ENCODE assay signal across 8 mouse cellular contexts in genomic region chr9:122836790-122837189, GRCm38 (mm10). TPM values are rescaled to one million over a fixed set of nuclear protein-coding genes. Genes with fewer than 3 reads are reported as not detected.
DNase-seq lines count a peak whose midpoint lies in the region; ATAC-seq and TF ChIP-seq lines count a peak whose summit lies in the region.

No protein-coding gene starts in this region.

- DNase-seq in heart, adult 2 months, result peak; percentile 53 to 59
- no peak for DNase-seq in heart, postnatal 25 days (ENCODE audit: low spot score)
- peak; percentile 66 to 68 for DNase-seq in frontal cortex, postnatal 36 days (ENCODE audit: low spot score in 2 of 2)
- DNase-seq in kidney, postnatal 36 days, result peak; percentile 43 to 70
- peak; percentile 59 for DNase-seq in lung, postnatal 14 days
- peak; percentile 31 for DNase-seq in testis, postnatal 14 days (ENCODE audit: low spot score)

- 12% methylated on average over 6 of the region's 6 CpGs for WGBS in heart, adult 2 months

- no peak for ATAC-seq in CD4-positive, CD25-positive, alpha-beta regulatory T cell, adult 4 months

- no peaks in the 10 kb centered on the region for H3K27me3 ChIP-seq in heart, adult 2 months (ENCODE audit: control insufficient read depth, insufficient read depth, low read length)

- TF ChIP-seq EP300 in heart, adult 2 months (IDR thresholded peaks at IDR 0.05; ENCODE audit: insufficient read depth, low read depth, low read length), result no peak

- H3K79me2 ChIP-seq in heart, adult 2 months (replicated peaks; ENCODE audit: control insufficient read depth, insufficient read depth, low read length), result no peaks in the 10 kb centered on the region

- no peak overlapping the region for H3K4me3 ChIP-seq in heart, adult 2 months
- no peak overlapping the region for H3K4me3 ChIP-seq in brown adipose tissue, adult 24 weeks (ENCODE audit: insufficient read depth, low read depth, low read length)

- TF ChIP-seq POLR2A in heart, adult 2 months (IDR thresholded peaks at IDR 0.05; ENCODE audit: insufficient read depth, low read depth, low read length), result no peak

- peaks cover 6% of the 10 kb centered on the region for H3K36me3 ChIP-seq in heart, adult 2 months (ENCODE audit: control insufficient read depth, insufficient read depth, low read length)

- TF ChIP-seq CTCF in heart, adult 2 months (IDR thresholded peaks at IDR 0.05), result no peak

- H3K27ac ChIP-seq in heart, adult 2 months, result peak overlapping the region; percentile 23; the same call in 1 of the 2 replicates
- peak overlapping the region; percentile 40; the same call in 1 of the 2 replicates for H3K27ac ChIP-seq in brown adipose tissue, adult 24 weeks (replicated peaks; ENCODE audit: low read depth, low read length)

- intact Hi-C loops in heart, adult 2 months (cut with DNase I), result no loop called here
- intact Hi-C loops in heart, postnatal 25 days (cut with DNase I), result loop anchor here (10.0 kb wide), 1 partner anchor 102 kb away; no protein-coding TSS in a partner anchor

- no peak overlapping the region for H3K9ac ChIP-seq in heart, adult 2 months (ENCODE audit: low read depth, low read length)

- peaks cover 8% of the 10 kb centered on the region for H3K4me1 ChIP-seq in heart, adult 2 months (ENCODE audit: control insufficient read depth, insufficient read depth, low read length)
- no peaks in the 10 kb centered on the region for H3K4me1 ChIP-seq in brown adipose tissue, adult 24 weeks (ENCODE audit: control insufficient read depth, insufficient read depth, insufficient read length, low read length)

RNA-seq across cellular contexts. Expression of gene Gm35549, which starts 7.0 kb away (rescaled TPM):
- total RNA-seq in heart, adult 2 months (2021), result not detected
- polyA plus RNA-seq in heart, adult 2 months (2012; rRNA removed), result not detected in 2 replicates
- not detected for total RNA-seq in heart, postnatal 25 days (2021)
- polyA plus RNA-seq in brown adipose tissue, adult 24 weeks (2012; ENCODE audit: insufficient read depth, insufficient read length, missing spikeins), result not detected in 2 replicates
- polyA plus RNA-seq in CD4-positive, CD25-positive, alpha-beta regulatory T cell, adult 4 months (2017; shearing (Covaris generic)), result 1 to 10 TPM; 1.4 to 3.1 TPM

RNA-seq across cellular contexts. Expression of gene Zfp445, which starts 29.0 kb away (rescaled TPM):
- 100 to 1,000 TPM in 1 of 2 experiments, 10 to 100 TPM in 1; 64.6 to 100 TPM for total RNA-seq in heart, adult 2 months (2021)
- polyA plus RNA-seq in heart, adult 2 months (2012; rRNA removed), result 31.1 and 79.7 TPM in 2 replicates
- 10 to 100 TPM; 78.6 to 88.5 TPM for total RNA-seq in heart, postnatal 25 days (2021)
- polyA plus RNA-seq in brown adipose tissue, adult 24 weeks (2012; ENCODE audit: insufficient read depth, insufficient read length, missing spikeins), result 24.4 and 26.4 TPM in 2 replicates
- 10 to 100 TPM; 38.3 to 85.0 TPM for polyA plus RNA-seq in CD4-positive, CD25-positive, alpha-beta regulatory T cell, adult 4 months (2017; shearing (Covaris generic))

RNA-seq across cellular contexts. Expression of gene Tcaim, which starts 31.5 kb away (rescaled TPM):
- total RNA-seq in heart, adult 2 months (2021), result 10 to 100 TPM; 46.9 to 56.5 TPM
- polyA plus RNA-seq in heart, adult 2 months (2012; rRNA removed), result 20.4 and 33.4 TPM in 2 replicates
- 10 to 100 TPM; 49.6 to 50.8 TPM for total RNA-seq in heart, postnatal 25 days (2021)
- 21.5 and 23.5 TPM in 2 replicates for polyA plus RNA-seq in brown adipose tissue, adult 24 weeks (2012; ENCODE audit: insufficient read depth, insufficient read length, missing spikeins)
- 10 to 100 TPM; 18.0 to 19.4 TPM for polyA plus RNA-seq in CD4-positive, CD25-positive, alpha-beta regulatory T cell, adult 4 months (2017; shearing (Covaris generic))

RNA-seq across cellular contexts. Expression of gene Zkscan7, which starts 48.7 kb away (rescaled TPM):
- total RNA-seq in heart, adult 2 months (2021), result 1 to 10 TPM; 4.7 to 5.9 TPM
- 2.6 and 4.1 TPM in 2 replicates for polyA plus RNA-seq in heart, adult 2 months (2012; rRNA removed)
- 1 to 10 TPM; 5.0 to 6.1 TPM for total RNA-seq in heart, postnatal 25 days (2021)
- 2.7 and 3.8 TPM in 2 replicates for polyA plus RNA-seq in brown adipose tissue, adult 24 weeks (2012; ENCODE audit: insufficient read depth, insufficient read length, missing spikeins)
- 1 to 10 TPM; 2.8 to 4.9 TPM for polyA plus RNA-seq in CD4-positive, CD25-positive, alpha-beta regulatory T cell, adult 4 months (2017; shearing (Covaris generic))
